Mouse (Mus musculus): ENCODE data around the gene Carnmt1.

The Carnmt1 gene

DNA sequence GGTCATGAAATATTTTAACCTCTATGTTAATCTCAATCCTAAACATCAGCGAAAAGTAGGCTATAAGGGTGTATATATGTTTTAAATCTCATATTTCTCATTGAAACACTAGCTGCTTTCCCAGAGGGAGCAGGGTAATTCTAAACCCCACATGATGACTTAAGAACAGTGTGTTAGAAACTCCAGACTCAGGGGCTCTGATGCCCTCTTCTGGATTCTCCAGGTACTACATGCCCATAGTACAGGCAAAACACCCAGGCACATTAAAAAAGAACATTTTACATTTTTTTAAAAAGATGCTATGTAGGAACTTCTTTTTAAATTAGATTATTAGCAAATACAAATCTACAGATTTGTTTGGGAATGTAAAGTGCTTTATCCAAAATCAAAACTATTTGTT is 45.8 kb downstream of the Carnmt1 start:
- peak in 1 of 2 experiments; percentile 29 for DNase-seq

DNA sequence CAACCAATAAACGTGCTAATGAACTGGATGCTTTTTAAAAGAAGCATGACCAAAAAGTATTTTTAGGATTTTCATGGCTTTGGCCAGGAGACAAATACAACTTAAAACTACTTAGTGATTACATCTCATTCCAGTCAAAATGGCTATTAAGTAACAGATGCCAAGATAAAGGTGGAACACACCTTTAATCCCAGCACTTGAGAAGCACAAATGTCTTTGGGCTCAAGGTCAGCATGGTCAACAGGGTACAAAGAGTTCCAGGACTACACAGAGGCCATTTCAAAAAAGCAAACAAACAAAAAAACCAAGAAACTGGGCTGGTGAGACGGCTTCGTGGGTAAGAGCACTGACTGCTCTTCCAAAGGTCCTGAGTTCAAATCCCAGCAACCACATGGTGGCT is 49.8 kb downstream of the Carnmt1 start:
- no peak for DNase-seq

DNA sequence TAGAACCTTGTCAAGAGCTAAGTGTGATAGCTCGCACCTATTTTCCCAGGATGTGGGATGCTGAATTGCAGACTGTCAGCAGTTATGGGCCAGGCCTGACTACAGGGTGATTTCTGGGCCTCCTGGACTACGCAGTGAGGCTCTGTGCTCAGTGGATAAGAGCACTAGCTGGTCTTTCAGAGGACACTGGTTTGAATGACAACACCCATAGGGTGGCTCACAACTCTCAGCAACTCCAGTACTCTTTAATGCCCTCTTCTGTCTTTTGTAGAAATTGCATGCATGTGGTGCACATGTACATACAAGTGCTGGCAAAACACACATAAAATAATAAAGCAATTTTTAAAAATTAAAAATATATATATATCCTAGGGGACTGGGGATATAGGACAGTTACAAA is 54.6 kb downstream of the Carnmt1 start:
- DNase-seq = no peak

DNA sequence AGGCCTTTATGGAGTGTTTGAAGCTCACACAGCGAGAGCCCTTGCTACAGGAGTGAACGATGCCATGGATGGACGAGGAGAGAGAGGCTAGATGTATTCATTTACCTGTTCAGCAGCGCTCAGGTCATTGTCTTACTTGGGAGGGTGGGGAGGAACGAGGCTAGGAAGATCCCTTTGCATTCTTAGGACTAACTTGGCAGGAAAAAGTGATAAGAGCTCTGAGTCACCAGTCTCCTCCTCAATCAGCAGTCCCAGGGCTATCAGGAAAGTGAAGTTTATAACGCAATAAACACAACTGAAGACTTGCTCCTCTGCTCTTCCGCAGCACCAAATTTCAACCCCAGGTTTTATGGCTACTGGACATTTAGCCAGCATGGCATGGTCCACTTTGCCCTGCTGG is 59.7 kb downstream of the Carnmt1 start:
- DNase-seq = no peak

DNA sequence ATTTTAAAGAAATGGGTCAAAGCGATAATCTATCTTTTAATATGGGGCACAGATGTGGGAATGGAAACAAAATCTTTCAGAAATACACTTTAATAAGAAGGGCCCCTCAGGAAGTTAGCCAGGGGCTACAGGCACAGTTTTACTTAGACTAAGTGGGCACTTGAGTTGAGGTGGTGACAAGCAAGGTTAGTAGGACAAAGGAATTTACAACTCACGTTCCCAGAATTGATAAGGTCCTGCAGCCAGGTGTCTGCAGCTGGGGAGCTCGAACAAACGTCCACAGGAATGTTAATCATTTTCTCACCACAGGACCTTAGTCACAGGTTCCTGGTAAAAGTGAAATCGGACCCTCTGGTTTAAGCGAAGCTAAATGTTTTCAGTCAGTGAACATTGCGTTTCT is 60.5 kb downstream of the Carnmt1 start:
- no peak for DNase-seq

DNA sequence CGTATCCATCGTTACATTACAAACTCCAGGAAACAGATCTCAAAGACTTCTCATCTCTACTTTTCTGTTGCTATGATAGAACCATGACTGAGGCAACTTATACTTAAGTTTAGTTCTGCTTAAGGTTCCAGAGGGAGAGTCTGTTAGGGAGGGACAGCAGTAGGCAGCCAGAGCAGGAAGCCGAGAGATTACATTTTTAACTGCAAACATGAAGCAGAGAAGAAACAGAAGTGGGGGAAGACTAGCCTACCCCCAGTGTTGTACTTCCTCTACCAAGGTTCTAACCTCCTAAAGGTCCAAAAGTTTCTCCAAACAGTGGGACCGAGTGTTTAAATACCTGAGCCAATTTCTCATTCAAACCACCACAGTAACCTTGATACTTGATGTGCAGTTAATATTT is 65.3 kb downstream of the Carnmt1 start:
- DNase-seq = no peak

DNA sequence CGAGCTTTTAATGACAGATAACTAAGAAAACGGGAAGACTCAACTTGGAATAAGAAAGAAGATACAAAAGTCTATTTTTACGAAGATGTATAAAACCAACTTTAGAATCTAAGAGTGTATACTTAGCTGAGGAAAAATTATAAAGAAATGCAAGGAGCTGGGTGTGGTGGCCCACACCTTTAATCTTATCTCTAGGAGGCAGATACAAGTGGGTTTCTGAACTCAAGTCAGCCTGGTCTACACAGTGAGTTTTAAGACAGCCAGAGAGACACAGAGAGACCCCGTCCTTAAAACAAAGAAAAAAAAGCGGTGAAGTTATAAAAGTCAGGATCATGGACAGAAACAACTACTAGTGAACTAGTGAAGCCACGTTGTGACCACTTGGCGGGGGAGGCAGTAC is 68.6 kb downstream of the Carnmt1 start:
- DNase-seq = no peak

DNA sequence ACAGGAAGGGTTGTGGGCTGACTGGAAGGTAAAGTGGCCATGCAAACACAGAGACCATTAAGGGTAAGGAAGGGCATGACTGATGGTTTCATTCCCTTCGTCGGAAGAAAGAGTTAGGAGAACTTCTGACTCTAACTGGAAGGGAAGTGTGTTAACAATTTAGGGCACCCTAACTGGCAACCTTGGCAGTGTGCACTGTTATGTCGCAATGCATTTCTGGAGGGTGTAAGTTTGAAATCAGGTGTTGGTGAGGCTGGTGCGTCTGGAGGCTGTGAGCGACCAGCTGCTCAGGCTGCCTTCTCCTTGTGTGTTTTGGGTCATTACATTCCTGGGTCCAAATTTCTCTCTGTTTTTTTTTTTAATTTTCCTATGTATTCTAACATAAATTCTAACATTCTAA is 73.4 kb downstream of the Carnmt1 start:
- no peak for DNase-seq

DNA sequence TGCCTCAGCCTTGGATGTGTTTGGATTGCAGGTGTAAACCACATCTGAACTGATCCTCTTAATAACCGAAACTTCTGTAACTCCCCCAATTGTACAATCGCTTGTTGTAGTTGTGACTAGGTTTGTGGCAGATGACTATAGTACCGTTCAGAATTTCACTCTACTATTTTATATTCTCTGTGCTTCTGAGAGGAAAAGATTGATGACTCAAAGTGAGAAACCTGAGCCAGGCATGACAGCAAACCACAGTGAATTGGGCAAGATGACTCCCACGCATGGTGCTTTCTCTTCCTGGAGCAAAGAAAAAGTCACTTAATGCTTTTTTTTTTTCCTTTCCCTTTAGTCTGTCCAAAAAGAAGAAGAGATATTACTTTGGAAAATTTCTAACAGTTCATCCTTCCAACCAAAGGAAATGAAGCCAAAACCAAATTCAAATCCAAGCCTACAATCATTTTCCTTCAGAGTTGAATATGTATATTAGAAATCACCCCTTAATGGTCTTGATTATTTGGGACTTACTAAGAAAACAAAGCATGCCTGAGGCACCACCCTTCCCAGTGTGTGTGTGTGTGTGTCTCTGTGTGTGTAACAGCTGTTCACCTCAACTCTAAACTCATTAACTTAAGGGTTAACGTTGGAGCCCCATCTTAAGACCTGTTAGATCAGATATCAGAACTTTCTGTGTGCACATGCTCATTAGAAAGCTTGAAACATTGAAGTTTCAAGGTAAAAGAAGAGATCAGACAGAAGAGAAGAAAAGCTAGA is 76.2 kb downstream of the Carnmt1 start:
- no peak for DNase-seq

DNA sequence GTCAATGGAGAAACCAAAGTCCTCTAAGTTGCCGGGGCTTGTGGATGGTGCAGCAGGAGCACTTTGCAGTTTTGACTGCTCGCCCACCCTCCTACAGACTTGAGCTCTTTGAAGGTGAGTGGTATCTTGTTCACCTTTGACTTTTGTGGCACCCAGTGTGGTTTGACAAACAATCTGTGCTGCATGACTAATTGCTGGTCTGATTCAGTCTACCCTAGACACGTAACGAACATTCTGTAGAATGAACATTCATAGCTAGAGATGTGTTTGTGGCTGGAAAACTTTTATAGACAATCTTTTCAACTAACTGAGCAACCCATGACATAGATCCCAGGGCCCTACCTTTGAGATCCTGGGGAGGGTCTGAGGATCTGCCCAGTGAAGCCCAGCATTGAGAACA is 76.8 kb downstream of the Carnmt1 start:
- no peak for DNase-seq

DNA sequence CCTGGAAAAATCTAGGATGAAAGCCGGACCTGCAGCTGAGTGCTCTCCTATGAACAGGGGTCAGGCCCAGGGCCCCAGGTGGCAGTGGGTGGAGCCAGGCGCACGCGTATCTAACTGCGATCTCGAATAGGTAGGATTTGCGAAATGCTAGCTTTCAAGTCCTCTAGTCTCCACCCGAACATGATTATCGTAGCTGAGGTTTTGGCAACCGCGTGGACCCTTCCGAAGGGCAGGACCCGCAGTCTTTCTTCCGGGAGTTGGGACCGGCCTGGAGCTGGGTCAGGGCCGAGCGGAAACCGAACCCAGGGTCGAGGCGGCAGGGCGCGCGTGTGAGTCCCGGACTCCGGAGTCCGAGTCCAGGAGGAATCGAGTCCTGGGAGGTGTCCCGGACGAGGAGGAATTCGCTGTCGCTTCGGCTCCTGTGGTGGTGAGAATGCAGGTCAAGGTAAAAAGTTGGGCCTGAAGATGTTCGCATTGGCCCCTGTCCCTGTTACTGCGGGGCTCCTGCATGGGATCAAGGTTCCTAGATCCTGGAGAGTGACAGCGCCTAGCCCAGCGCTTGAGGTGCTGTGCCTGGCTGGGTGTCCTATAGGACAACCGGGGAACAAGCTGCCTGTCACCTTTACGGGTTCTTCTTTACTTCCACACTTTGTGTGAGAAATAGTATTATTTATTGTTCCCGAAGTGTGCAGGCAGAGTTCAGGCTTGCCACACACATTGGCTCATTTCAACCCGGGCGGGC is 79.2 kb downstream of the Carnmt1 start, which contains the start of gene Trpm6:
TSS of gene Trpm6 (plus strand) at position 386 of the 742 bp plus-strand sequence.
- no peak for DNase-seq

Data from thymus, adult 18-20 months (tissue).